Mouse (Mus musculus): ENCODE measurements around the gene N6amt1.

N6amt1 gene

DNA sequence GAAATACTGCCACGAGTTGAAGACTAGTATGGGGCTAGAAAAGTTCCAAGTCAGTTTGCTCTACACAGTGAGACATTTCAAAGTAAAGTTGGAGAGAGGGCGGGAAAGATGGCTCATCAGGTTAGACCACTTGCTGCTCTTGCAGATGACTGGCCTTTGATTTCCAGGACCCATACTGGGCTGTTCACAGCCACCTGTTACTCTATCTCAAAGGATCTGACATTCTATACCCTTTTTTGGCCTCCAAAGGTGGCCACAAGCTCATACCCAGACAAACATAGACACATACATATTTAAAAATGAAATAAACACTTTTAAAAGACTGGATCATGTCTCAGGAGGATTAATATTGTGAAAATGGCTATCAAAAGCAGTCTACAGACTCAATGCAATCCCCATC is 30.4 kb downstream of the N6amt1 start:
- in situ Hi-C loops (cut with MboI, MseI), result no loop called here

DNA sequence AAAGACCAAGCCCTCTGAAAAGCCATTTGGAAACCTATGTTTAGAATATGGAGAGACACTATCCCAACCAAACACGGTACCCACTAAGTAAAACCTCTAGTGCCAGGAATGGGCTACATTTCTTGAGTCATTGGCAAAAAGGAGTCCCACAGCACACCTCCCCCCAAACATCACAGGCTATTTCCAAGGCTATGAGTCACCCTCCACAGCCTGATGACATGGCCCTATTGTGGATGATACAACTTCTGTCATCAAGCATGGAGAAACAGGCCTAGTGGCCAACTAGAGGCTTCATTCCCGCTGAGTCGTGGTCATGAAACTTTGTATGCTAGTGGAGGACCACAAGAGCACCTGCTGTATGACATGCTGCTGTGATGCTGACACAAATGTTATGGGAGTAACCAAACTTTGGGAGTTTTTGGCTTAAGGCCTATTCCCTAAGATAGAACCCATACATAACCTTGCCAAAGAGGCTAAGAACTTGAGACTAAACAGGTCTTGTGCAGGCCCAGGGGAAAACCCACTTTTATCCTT is 33.5 kb downstream of the N6amt1 start:
- in situ Hi-C loops (cut with MboI, MseI), result no loop called here

DNA sequence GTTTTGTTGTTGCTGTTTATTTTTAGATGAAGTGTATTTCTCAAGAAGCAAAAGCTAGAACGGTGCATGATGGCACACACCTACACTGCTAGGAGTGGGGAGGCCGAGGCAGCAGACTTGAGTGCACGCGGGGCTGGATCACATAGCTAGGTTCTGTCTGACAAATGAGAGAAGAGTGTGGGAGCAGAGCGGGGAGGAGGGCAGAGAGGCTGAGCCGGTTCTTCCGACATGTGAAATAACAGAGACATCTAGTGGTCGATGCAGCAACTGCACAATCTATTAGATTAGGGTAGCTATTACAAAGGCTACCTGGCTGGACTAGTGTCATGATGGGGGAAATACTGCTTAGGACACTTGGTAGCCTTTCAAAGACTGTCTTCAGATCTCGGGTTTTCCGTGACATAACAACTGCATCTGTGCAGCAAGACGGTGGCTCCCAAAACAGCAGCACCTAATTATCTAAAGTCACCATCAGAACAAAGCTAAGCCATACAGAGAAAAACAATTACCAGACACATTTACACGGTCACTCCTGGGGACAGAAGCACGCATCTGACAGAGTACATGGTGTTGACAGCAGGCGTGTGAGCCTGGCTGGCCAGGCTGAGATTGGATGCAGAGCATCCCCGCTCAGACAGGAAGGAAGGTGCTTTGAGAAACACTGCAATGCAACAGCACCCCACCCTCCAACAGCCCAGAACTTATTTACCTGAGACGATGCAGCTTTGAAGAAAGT is 40.0 kb downstream of the N6amt1 start:
- in situ Hi-C loops (cut with MboI, MseI), result no loop called here

DNA sequence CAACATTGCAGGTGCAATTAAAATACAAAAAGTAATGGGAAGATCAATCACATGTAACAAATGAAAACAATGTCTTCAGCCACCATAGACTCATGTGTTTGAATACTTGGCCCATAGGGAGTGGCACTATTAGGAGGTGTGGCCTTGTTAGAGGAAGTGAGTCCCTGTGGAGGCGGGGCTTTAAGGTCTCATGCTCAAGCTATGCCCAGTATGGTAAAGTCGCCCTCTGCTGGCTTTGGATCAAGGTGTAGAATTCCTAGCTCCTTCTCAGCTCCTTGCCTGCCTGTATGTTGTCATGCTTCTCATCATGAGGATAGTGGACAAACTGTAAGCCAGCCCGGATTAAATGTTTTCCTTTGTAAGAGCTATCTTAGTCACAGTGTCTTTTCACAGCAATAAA is 51.0 kb downstream of the N6amt1 start:
- in situ Hi-C loops (cut with MboI, MseI), result no loop called here

All from T-helper 2 cell (primary cell).